Mouse (Mus musculus): ENCODE measurements around the gene Rap2a.

GRCm38 (mm10) chr14:120499601-120500000 is 21.4 kb downstream of the Rap2a start:
- TF ChIP-seq CTCF (IDR thresholded peaks at IDR 0.05; ENCODE audit: low read depth, low read length) (no peak), POLR2A (IDR thresholded peaks at IDR 0.05; ENCODE audit: insufficient read depth, low read length) (no peak)
